Mouse (Mus musculus): ENCODE measurements at regions not wholly inside any gene's neighbourhood (a gene's known extent, or its start where the extent isn't known, plus 50 kb on each side); places are given as distances from the start of the nearest gene placed in this dataset.

- no peak for TF ChIP-seq CTCF (conservative IDR thresholded peaks at IDR 0.05; ENCODE audit: low read length)
- TF ChIP-seq NANOG (IDR thresholded peaks at IDR 0.05; ENCODE audit: borderline replicate concordance, low read length) = no peak
- TF ChIP-seq POU5F1 (IDR thresholded peaks at IDR 0.05; ENCODE audit: borderline replicate concordance, low read length) = no peak
Observed at GRCm38 (mm10) chr3:78880072-78880471, 406.2 kb downstream of the Rapgef2 start.
